Mouse (Mus musculus): ENCODE measurements around the gene Gjc2. TPM values are rescaled to one million over a fixed set of nuclear protein-coding genes. Genes with fewer than 3 reads are reported as not detected.

The Gjc2 gene
- polyA plus RNA-seq, 1 experiment from 2014 or later: not detected

- 80% methylated on average over 4 of the region's 4 CpGs for WGBS
- Histone ChIP-seq H3K36me3 (ENCODE audit: control insufficient read depth, insufficient read depth, low read length) (no peaks in the 10 kb centered on the region), H3K4me3 (ENCODE audit: low read depth, low read length) (no peak overlapping the region), H3K27me3 (ENCODE audit: control insufficient read depth, insufficient read depth, low read length) (peaks cover 13% of the 10 kb centered on the region), H3K9ac (ENCODE audit: low read depth, low read length) (no peak overlapping the region), H3K4me1 (replicated peaks; ENCODE audit: control insufficient read depth, insufficient read depth, low read length) (no peaks in the 10 kb centered on the region), H3K27ac (ENCODE audit: low read depth, low read length) (no peak overlapping the region), H3K4me2 (replicated peaks; ENCODE audit: low read depth, low read length) (no peak overlapping the region), H3K9me3 (ENCODE audit: control insufficient read depth, low read length) (no peaks in the 10 kb centered on the region)
- DNase-seq (ENCODE audit: low spot score): no peak
- ATAC-seq (ENCODE audit: low FRiP score): no peak
Measured at GRCm38 (mm10) chr11:59170549-59170948, 12.5 kb downstream of the Gjc2 start.

- Histone ChIP-seq H3K27ac (ENCODE audit: low read depth, low read length) (no peak overlapping the region), H3K36me3 (ENCODE audit: control insufficient read depth, insufficient read depth, low read length) (no peaks in the 10 kb centered on the region), H3K4me1 (replicated peaks; ENCODE audit: control insufficient read depth, insufficient read depth, low read length) (no peaks in the 10 kb centered on the region), H3K27me3 (ENCODE audit: control insufficient read depth, insufficient read depth, low read length) (peaks cover 5% of the 10 kb centered on the region), H3K4me3 (ENCODE audit: low read depth, low read length) (no peak overlapping the region), H3K9ac (ENCODE audit: low read depth, low read length) (no peak overlapping the region), H3K4me2 (replicated peaks; ENCODE audit: low read depth, low read length) (no peak overlapping the region), H3K9me3 (ENCODE audit: control insufficient read depth, low read length) (no peaks in the 10 kb centered on the region)
- no peak for ATAC-seq (ENCODE audit: low FRiP score)
- DNase-seq (ENCODE audit: low spot score): no peak
- 68% methylated on average over 3 of the region's 3 CpGs for WGBS
Measured at GRCm38 (mm10) chr11:59169807-59170206, 13.2 kb downstream of the Gjc2 start.

- DNase-seq (ENCODE audit: low spot score): no peak
- H3K4me2 ChIP-seq (replicated peaks; ENCODE audit: low read depth, low read length): no peak overlapping the region
- H3K4me3 ChIP-seq (ENCODE audit: low read depth, low read length): no peak overlapping the region
- ATAC-seq (ENCODE audit: low FRiP score): no peak
- no peak overlapping the region for H3K9ac ChIP-seq (ENCODE audit: low read depth, low read length)
- no peaks in the 10 kb centered on the region for H3K36me3 ChIP-seq (ENCODE audit: control insufficient read depth, insufficient read depth, low read length)
- H3K27ac ChIP-seq (ENCODE audit: low read depth, low read length): no peak overlapping the region
- 59% methylated on average over 2 of the region's 2 CpGs for WGBS
- H3K9me3 ChIP-seq (ENCODE audit: control insufficient read depth, low read length): no peaks in the 10 kb centered on the region
- H3K4me1 ChIP-seq (replicated peaks; ENCODE audit: control insufficient read depth, insufficient read depth, low read length): peaks cover 3% of the 10 kb centered on the region
- no peaks in the 10 kb centered on the region for H3K27me3 ChIP-seq (ENCODE audit: control insufficient read depth, insufficient read depth, low read length)
Measured at GRCm38 (mm10) chr11:59165616-59166241, 17.3 kb downstream of the Gjc2 start.

- Histone ChIP-seq H3K4me3 (ENCODE audit: low read depth, low read length) (peak overlapping the region; percentile 71; the same call in 1 of the 2 replicates), H3K27me3 (ENCODE audit: control insufficient read depth, insufficient read depth, low read length) (no peaks in the 10 kb centered on the region), H3K4me1 (replicated peaks; ENCODE audit: control insufficient read depth, insufficient read depth, low read length) (peaks cover 3% of the 10 kb centered on the region), H3K9ac (ENCODE audit: low read depth, low read length) (peak overlapping the region; percentile 86; the same call in 1 of the 2 replicates), H3K9me3 (ENCODE audit: control insufficient read depth, low read length) (no peaks in the 10 kb centered on the region), H3K27ac (ENCODE audit: low read depth, low read length) (peak overlapping the region; percentile 94; the same call in 1 of the 2 replicates), H3K4me2 (replicated peaks; ENCODE audit: low read depth, low read length) (peak overlapping the region; percentile 50), H3K36me3 (ENCODE audit: control insufficient read depth, insufficient read depth, low read length) (no peaks in the 10 kb centered on the region)
- 88% methylated on average over 9 of the region's 9 CpGs for WGBS
- DNase-seq (ENCODE audit: low spot score) (no peak), ATAC-seq (ENCODE audit: low FRiP score) (no peak)
Measured at GRCm38 (mm10) chr11:59164384-59164783, 18.6 kb downstream of the Gjc2 start.

- peak within 1 kb of the TSS; percentile 94 for H3K27ac ChIP-seq (ENCODE audit: low read depth, low read length)
- DNase-seq (ENCODE audit: low spot score): peak; percentile 96
- no peaks in the 10 kb centered on the region for H3K9me3 ChIP-seq (ENCODE audit: control insufficient read depth, low read length)
- ATAC-seq (ENCODE audit: low FRiP score): peak; percentile 99
- no peaks in the 10 kb centered on the region for H3K27me3 ChIP-seq (ENCODE audit: control insufficient read depth, insufficient read depth, low read length)
- H3K9ac ChIP-seq (ENCODE audit: low read depth, low read length): peak within 1 kb of the TSS; percentile 86
- peaks cover 3% of the 10 kb centered on the region for H3K4me1 ChIP-seq (replicated peaks; ENCODE audit: control insufficient read depth, insufficient read depth, low read length)
- H3K4me2 ChIP-seq (replicated peaks; ENCODE audit: low read depth, low read length): peak within 1 kb of the TSS; percentile 59
- WGBS: 3% methylated on average over 66 of the region's 68 CpGs
- H3K36me3 ChIP-seq (ENCODE audit: control insufficient read depth, insufficient read depth, low read length): no peaks in the 10 kb centered on the region
- H3K4me3 ChIP-seq (ENCODE audit: low read depth, low read length): peak within 1 kb of the TSS; percentile 71
Measured at GRCm38 (mm10) chr11:59163255-59164236, 19.5 kb downstream of the Gjc2 start, which contains the start of gene Iba57. Iba57 (minus strand) TSS chr11:59163739.

GRCm38 (mm10) chr11:59162443-59163254 is 20.4 kb downstream of the Gjc2 start:
- peaks cover 3% of the 10 kb centered on the region for H3K4me1 ChIP-seq (replicated peaks; ENCODE audit: control insufficient read depth, insufficient read depth, low read length)
- DNase-seq (ENCODE audit: low spot score) (no peak), ATAC-seq (ENCODE audit: low FRiP score) (no peak; the same call in 1 of the 2 replicates)
- peak overlapping the region; percentile 94; the same call in 1 of the 2 replicates for H3K27ac ChIP-seq (ENCODE audit: low read depth, low read length)
- H3K4me3 ChIP-seq (ENCODE audit: low read depth, low read length): peak overlapping the region; percentile 71
- no peaks in the 10 kb centered on the region for H3K27me3 ChIP-seq (ENCODE audit: control insufficient read depth, insufficient read depth, low read length)
- H3K4me2 ChIP-seq (replicated peaks; ENCODE audit: low read depth, low read length): peak overlapping the region; percentile 59
- 65% methylated on average over 9 of the region's 9 CpGs for WGBS
- peaks cover 2% of the 10 kb centered on the region; the same call in 1 of the 2 replicates for H3K36me3 ChIP-seq (ENCODE audit: control insufficient read depth, insufficient read depth, low read length)
- H3K9me3 ChIP-seq (ENCODE audit: control insufficient read depth, low read length): no peaks in the 10 kb centered on the region
- peak overlapping the region; percentile 54; the same call in 1 of the 2 replicates for H3K9ac ChIP-seq (ENCODE audit: low read depth, low read length)

- Histone ChIP-seq H3K27ac (ENCODE audit: low read depth, low read length) (no peak overlapping the region), H3K4me2 (replicated peaks; ENCODE audit: low read depth, low read length) (no peak overlapping the region), H3K9ac (ENCODE audit: low read depth, low read length) (no peak overlapping the region), H3K4me1 (replicated peaks; ENCODE audit: control insufficient read depth, insufficient read depth, low read length) (peaks cover 3% of the 10 kb centered on the region), H3K27me3 (ENCODE audit: control insufficient read depth, insufficient read depth, low read length) (no peaks in the 10 kb centered on the region), H3K36me3 (ENCODE audit: control insufficient read depth, insufficient read depth, low read length) (peaks cover 2% of the 10 kb centered on the region; the same call in 1 of the 2 replicates), H3K9me3 (ENCODE audit: control insufficient read depth, low read length) (no peaks in the 10 kb centered on the region), H3K4me3 (ENCODE audit: low read depth, low read length) (no peak overlapping the region)
- DNase-seq (ENCODE audit: low spot score) (no peak), ATAC-seq (ENCODE audit: low FRiP score) (no peak)
- WGBS: 80% methylated on average over 5 of the region's 5 CpGs
Measured at GRCm38 (mm10) chr11:59161398-59161797, 21.6 kb downstream of the Gjc2 start.

- no peaks in the 10 kb centered on the region for H3K9me3 ChIP-seq (ENCODE audit: control insufficient read depth, low read length)
- H3K4me3 ChIP-seq (ENCODE audit: low read depth, low read length): no peak overlapping the region
- H3K27me3 ChIP-seq (ENCODE audit: control insufficient read depth, insufficient read depth, low read length): no peaks in the 10 kb centered on the region
- no peak overlapping the region for H3K9ac ChIP-seq (ENCODE audit: low read depth, low read length)
- WGBS: 93% methylated on average over 4 of the region's 4 CpGs
- H3K36me3 ChIP-seq (ENCODE audit: control insufficient read depth, insufficient read depth, low read length): peaks cover 2% of the 10 kb centered on the region; the same call in 1 of the 2 replicates
- H3K4me2 ChIP-seq (replicated peaks; ENCODE audit: low read depth, low read length): no peak overlapping the region
- ATAC-seq (ENCODE audit: low FRiP score): no peak
- H3K4me1 ChIP-seq (replicated peaks; ENCODE audit: control insufficient read depth, insufficient read depth, low read length): peaks cover 3% of the 10 kb centered on the region
- DNase-seq (ENCODE audit: low spot score): no peak
- H3K27ac ChIP-seq (ENCODE audit: low read depth, low read length): no peak overlapping the region
Measured at GRCm38 (mm10) chr11:59159558-59159957, 23.5 kb downstream of the Gjc2 start.
